Mouse (Mus musculus): ENCODE results near the gene Asgr1. TPM values are rescaled to one million over a fixed set of nuclear protein-coding genes. Genes with fewer than 3 reads are reported as not detected.
"Not testable (repeated sequence)": the region's sequence is repeated elsewhere in the genome, so short reads cannot be mapped to it uniquely, and the experiment has no call there.

The Asgr1 gene
- not detected in 2 replicates for total RNA-seq (2015; ENCODE audit: low replicate concordance)
- total RNA-seq (2017; ENCODE audit: low replicate concordance): not detected in 2 replicates

DNA sequence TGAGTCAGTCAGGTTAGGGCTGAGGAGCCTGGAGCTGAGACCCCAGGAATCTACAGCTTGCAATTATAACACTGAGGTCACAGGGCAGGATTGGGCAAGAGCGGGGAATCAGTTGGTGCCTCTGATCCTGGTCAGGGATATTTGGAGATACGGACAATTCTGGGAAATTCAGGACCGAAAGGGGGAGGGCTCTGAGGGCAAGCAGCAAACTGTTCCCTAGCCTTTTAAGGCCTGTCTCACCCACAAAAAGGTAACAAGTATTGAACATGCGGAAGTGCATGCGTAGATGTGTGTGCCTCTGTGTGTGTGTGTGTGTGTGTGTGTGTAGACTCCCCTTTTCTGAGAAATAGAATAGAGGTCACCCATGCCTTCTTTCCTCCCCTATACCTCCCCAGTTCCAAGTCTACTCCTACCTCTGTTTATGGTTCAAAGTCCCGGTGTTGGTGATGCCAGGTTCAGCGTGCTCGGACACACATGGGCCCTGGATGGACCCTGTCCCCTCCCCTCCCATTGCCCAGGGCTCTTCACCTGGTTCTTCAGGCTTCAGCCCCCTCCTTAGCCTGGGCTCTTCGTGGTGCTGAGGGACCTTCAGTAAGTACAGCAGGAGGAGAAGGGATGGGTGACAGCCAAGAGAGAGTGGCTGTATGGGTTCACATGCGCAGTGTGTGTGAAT lies at the start of gene Asgr1:
Gene Asgr1 (plus strand): TSS at position 188 of the 673 bp plus-strand sequence.
- ATAC-seq (replicated peaks; ENCODE audit: low FRiP score, poor library complexity, severe bottlenecking): no peak

DNA sequence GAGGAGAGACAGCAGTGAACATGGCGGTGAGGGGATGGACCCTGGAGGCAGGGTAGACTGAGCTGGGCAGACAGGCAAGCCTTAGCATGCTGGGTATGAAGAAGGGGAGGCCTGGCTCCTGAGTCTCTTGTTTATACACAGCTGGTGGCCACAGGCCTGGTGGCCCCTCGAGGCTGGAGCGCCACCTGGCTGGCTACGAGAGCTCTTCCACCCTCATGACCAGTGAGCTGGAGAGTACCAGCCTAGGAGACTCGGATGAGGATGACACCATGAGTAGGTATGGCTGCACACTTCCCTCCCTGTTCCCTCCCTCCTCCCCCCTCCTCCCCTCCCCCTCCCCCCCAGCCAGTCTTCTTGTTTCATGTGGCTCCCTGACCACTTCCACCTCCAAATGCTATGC lies 48.4 kb upstream of the Asgr1 start:
- peak; percentile 29 for ATAC-seq (replicated peaks; ENCODE audit: low FRiP score, poor library complexity, severe bottlenecking)

DNA sequence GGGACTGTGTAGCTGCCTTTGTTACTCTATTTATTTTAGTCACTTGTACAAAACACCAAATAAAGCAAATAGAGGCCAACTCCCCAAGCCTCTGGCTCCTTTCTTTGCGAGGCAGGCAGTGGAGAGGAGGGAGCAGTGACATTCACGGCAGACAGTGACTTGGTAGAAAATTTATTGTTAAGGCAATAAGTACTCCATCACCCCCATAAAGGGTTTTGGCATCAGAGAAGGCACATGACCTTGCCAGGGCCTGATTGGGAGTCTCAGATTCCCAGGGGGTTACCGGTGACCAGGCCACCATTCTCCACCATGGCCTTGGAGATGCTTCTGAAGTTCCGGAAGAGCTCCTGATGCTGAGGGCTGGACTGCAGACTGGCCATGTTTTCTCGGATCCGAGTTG lies 43.9 kb upstream of the Asgr1 start:
- no peak for ATAC-seq (replicated peaks; ENCODE audit: low FRiP score, poor library complexity, severe bottlenecking)

DNA sequence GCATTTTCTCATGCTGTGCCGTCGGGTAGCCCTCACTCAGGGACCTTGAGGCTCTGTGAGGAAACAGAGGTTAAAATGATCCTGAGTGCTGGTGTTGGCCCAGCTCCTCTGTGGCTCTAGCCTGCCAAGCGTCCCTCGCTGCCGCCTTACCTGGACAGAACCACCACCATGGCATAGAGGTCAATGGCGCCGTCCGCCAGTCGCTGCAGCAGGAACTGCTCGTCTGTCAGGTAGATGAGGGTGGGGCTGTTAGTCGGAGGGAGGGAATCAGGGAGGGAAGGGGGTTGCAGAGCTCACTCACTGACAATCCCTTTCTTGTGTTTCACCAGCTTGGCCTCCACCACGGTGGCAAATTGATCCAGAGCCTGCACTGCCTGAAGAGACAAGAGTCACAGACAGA lies 43.3 kb upstream of the Asgr1 start:
- no peak for ATAC-seq (replicated peaks; ENCODE audit: low FRiP score, poor library complexity, severe bottlenecking)

DNA sequence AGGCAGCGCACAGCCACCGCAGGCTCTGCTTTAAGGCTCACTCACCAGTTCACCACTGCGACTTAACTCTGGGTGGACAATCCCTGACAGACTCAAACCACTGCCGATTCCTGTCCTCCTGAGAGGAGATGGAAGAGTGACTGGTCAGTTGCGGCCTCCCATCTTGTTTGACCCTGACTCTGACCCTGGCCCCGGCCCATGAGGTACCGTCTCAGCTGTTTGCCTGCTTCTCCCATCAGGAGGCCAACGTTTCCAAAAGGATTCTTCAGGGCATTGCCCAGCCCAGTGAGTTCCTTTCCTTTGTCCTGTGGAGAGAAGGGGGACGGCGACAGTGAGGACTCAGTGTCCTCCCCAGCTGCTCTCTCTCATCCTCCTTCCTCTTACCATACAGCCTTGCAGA lies 42.9 kb upstream of the Asgr1 start:
- no peak for ATAC-seq (replicated peaks; ENCODE audit: low FRiP score, poor library complexity, severe bottlenecking)

DNA sequence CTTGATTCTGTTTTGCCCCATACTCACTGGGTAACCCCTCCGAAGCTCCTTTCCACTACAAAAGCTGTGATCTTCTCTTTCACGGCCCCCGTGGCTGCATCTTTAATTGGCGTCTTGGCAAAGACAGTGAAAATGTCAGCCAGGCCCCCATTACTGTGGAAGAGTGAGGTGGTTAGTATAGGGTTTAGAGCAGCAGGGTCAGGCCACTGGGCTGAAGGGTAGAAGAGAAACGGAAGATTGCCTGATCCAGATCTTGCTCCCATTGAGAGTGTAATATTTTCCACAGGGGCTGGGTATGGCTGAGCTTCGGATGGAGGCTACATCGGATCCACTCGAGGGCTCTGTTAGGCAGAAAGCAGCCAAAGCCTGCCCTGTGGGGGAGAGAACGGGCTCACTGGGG lies 41.0 kb upstream of the Asgr1 start:
- no peak for ATAC-seq (replicated peaks; ENCODE audit: low FRiP score, poor library complexity, severe bottlenecking)

DNA sequence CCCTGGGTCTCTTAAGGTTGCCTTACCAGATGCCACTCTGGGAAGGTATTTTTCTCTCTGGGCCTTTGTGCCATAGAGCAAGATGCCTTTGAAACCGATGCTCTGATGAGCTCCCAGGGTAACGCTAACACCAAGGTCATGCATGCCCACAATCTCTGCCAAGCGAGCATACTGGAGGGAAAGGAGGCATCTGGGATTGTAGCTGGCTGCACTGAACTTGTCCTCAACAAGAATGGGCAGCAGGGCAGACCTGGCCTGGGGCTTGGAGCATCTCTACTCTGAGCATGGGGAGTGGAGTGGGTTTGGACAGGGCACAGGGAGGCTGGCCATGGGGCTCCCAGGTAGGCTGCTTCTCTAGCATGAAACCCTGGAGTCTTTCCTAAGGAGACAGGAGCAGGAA lies 40.5 kb upstream of the Asgr1 start:
- no peak for ATAC-seq (replicated peaks; ENCODE audit: low FRiP score, poor library complexity, severe bottlenecking)

DNA sequence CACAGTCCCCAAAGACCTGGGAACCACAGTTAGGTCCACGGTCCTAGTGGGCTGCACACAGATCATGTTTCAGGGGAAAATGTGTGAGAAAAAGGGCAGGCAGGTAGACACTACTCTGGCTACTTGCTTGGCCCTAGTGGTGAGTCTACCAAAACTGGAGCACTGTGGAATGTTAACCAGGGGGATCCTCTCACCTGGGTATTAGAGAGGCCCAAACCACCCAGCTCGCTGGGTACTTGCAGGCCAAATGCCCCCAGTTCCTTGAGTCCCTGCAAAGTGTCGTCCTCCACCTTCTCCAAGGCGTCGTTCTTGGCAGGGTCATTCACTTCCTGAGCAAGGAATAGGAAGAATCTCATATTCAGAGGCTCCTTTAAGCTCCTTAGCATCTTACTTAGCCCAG lies 39.8 kb upstream of the Asgr1 start:
- no peak for ATAC-seq (replicated peaks; ENCODE audit: low FRiP score, poor library complexity, severe bottlenecking)

DNA sequence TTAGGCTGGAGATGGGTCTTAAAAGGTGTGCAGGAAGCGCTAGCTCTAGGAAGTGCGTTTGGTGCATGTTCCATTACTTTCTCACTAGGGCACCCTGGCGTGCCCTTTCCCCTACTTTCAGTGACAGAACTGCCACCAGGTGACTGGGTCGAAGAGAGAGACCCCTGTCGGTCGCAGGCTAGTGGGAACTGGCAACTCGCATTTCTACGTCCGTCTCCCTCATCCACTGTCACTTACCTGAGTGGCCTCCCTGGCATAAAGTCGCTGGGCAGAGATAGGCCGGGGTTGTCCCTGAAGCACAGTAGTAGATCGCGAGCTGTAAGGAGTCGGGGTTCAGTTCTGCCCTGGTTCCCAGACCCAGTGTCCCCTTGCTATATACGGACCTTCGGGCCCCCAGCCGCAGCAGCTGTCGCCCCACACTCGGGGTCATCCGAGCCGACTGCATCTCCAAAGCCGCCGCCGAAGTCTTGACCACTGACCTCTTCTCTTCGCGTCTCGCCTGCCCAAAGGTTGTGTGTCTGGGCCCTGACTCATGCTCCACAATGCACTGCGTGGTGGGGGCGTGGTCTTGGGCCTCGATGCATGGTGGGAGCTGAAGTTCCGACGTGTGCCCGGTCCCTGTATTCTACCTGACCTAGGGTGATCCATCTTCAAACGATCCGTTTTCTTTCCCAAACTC lies 38.9 kb upstream of the Asgr1 start, which contains the start of gene Acadvl:
Gene Acadvl (minus strand): TSS at position 532 of the 679 bp plus-strand sequence.
- ATAC-seq (replicated peaks; ENCODE audit: low FRiP score, poor library complexity, severe bottlenecking): peak; percentile 95

DNA sequence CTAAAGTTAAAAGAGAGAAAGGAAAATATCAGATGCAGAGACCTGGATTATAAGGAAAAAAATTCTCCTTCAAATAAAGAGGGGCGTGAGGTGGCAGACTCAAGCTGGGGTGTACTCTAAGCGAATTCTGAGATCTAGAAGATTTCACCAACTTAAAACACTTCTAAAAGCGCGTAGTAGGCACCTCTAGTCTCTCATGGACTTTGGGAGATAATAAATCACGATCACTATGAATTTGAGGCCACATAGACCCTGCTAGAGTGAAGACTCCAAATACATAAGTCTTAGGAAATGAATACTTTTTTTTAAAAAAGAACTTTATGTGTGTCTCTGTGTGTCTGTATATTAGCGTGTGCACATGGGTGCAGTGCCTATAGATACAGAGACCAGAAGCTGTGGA lies 38.2 kb upstream of the Asgr1 start:
- no peak for ATAC-seq (replicated peaks; ENCODE audit: low FRiP score, poor library complexity, severe bottlenecking)

DNA sequence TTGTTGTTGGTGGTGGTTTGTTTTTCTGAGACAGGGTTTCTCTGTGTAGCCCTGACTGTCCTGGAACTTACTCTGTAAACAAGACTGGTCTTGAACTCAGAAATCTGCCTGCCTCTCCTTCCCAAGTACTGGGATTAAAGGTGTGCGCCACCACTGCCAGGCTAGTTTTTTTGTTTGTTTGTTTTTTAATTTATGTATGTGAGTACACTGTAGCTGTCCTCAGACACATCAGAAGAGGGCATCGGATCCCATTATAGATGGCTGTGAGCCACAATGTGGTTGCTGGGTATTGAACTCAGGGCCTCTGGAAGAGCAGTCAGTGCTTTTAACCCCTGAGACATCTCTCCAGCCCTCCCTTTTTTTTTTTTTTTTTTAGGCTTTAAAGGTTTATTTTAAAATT lies 37.7 kb upstream of the Asgr1 start:
- not testable (repeated sequence) for ATAC-seq (replicated peaks; ENCODE audit: low FRiP score, poor library complexity, severe bottlenecking)

DNA sequence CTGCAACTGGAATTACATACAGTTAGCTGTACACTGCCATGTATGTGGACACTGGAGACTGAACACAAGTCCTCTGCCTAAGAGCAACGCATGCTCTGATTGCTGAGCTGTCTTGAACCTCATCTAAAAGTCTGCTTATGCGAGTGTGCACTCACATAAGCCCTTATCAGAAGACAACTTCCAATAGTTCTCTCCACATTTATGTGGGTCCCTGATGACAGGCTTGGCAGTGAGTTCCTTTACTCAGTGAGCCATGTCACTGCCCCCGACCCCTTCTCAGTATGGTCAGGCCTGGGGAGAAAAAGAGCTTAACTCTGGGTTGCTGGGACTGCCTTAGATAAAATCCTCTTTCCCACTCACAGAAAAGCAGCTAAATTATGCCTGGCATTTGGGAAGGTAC lies 37.2 kb upstream of the Asgr1 start, which contains the start of gene Dlg4:
Gene Dlg4 (plus strand): TSS at position 274 of the 400 bp plus-strand sequence.
- no peak for ATAC-seq (replicated peaks; ENCODE audit: low FRiP score, poor library complexity, severe bottlenecking)

DNA sequence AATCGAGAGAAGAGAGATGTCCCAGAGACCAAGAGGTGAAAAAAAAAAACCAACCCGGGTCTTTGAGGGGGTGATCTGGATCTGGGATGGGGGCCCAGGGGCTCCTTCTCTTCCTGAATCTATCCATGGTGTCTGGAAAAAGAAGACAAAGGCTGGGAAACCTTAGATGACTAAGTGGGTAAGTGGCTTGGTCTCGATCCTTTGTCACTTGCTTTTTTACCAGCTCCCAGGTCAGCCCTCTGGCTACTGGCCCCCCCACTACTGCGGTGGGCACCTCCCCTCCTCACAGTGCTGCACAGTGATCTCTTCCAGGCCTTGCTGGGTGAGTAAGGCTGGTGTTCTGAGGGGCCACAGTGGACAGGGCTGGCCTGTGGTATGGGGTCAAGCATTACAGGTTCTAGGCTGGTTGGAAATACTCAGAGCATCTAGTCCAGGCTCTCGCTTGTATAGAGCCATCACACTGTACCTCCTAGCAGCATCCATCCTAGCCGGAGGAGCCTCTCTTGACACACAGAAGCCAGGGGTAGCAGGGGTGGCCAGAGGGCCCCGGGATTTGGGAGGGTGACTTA lies 36.6 kb upstream of the Asgr1 start:
- no peak for ATAC-seq (replicated peaks; ENCODE audit: low FRiP score, poor library complexity, severe bottlenecking)

DNA sequence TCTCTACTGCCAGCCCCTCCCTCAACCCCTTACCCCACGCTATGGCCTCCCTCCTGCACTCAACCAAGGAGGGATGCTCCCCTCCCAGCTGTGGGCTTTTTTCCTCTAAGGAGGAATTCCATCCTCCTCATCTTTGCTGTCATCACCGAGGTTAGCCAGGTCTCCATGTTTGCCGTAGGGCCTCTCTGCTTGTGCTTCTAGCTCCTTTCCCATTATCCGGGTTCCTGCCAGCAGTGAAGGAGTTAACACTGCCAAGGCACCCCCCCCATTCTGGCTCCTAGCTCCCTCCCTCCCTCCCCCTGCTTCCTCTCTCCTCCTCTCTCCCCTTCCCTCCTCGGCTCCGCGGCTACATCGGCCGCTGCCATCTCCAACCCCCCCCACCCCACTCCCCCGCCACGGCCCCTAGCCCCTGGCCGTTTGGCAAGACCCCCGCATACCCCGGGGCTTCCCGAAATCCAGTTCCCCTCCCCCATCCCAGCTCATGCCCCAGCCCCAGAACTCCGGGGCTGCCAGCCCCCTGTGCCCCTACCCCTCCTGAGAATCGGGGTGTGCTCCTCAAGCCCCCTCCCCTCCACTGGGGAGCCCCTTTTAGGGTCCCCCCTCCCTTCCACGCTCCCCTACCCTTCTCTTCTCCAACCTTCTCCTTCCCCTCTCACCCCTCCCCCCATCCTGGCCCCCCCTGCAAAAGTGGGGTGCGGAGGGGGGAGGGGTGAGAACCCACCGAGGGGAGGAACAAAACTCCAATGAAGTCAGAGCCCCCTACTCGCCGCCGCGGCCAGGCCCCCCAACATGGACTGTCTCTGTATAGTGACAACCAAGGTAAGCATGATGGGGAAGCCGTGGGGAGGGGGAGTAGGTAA lies 35.5 kb upstream of the Asgr1 start:
- ATAC-seq (replicated peaks; ENCODE audit: low FRiP score, poor library complexity, severe bottlenecking): no peak

DNA sequence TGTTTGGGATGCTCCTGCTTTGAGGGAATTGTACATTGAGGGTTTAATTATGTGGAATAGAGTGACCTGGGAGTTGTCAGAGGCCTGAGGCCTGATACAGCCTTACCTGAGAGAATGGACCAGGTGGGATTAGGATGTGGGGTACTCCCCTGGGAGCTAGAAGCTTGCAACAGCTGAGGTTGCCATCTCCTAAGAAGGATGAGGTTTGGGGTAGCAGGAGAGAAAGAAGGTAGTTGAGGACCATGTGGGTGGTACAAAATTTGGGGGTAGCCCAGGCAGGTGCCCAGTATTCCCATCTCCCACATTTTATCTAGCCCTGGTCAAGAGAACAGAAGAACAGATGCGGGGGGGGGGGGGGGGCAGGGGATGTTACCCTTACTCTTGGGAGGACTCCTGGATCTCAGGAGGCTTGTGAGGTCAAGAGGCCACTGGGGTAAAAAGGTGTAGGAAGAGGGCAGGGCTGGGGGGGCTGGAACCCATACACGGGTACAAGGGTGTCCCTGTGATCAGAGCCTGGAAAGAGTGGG lies 34.3 kb upstream of the Asgr1 start:
- ATAC-seq (replicated peaks; ENCODE audit: low FRiP score, poor library complexity, severe bottlenecking): no peak

DNA sequence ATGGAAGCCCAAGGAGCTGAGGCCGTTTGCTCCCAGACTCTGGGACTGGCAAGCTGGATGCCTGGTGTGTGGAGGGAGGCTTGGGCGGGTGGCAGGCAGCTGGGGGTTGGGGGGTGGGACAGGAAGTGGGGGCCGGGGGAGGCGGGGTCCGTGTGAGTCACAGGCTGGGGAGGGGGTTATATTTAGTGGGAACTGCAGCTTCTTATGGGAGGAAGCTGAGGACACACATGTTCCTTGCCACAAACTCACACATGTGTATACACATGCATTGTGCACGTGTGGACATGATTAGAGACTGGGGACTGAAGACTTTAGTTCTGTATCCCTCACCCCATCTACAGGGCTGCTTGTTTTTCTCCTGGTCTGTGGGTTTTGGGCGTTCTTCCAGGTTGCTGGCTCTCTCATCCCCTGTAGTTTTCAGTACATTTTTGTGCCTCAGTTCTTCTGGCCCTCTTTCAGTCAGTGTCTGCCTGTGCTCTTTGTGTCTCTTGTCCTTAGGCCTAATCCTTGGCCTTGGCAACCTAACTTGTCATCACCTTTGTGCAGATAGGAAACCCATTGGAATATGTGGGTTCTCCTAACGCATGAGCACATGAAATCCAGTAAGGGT lies 33.8 kb upstream of the Asgr1 start:
- no peak for ATAC-seq (replicated peaks; ENCODE audit: low FRiP score, poor library complexity, severe bottlenecking)

DNA sequence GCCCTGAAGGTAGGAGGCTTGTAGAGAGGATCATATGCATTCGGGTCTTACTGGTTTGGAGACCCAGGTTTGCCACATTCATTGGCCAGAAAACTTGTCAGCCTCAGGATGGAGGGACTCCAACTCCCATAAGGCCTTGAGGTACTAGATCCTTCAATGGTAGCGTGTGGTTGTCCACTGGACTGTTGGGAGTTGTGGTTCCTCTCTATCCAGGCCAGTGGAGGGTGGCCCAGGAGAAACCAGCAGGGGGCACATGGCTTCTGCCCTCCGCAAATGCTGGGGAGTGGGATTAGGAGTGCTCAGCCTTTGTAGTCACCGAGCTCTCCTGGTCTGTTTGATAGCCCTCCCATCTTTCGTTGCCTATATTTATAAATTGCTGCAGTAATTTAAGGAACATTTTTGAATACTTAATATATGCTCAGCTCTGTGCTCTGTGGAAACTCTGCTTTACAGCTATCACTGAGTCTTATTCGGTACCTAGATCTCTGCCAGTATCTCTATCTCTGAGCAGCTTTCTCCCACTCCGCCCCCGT lies 33.1 kb upstream of the Asgr1 start:
- ATAC-seq (replicated peaks; ENCODE audit: low FRiP score, poor library complexity, severe bottlenecking): peak; percentile 74

DNA sequence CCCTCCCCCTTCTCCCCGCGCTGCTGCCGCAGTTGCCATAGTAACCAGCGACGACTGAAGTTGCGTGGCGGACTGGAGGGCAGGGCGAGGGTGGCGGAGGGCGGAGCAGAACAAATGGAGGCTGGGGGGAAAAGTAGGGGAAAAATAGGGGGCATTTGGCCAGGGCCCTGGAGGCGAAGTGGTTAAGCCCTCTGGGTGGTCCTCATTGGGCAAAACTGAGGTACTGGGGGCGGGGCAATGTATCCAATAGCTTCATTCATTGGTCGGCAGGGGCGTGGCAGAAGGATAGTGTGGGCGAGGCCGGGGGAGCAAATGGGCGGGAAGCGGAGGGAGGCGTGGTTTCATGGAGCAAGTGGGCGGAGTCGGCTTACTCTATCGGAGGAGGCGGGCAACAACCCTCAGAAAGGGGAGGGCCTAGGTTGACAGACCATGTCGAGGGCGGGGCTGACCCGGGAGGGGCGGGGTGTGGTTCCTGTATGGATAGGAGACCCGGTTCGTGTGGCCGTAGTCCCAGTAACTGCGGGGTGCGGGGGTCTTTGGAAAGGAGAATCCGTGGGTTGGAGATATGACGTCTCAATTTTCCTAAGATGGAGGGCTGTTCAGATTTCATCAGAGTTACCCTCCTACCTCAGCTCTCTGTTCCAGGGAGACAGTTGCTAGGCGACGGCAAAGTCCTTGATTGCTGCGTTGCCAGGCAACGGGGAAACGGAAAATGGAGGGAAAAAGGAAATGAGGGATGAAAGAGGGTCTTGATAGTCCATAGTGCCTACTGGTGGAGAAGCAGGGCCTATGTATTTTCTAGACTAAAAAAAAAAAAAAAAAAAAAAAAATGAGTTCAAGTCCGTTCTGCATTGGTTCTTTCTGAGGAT lies 32.4 kb upstream of the Asgr1 start:
- ATAC-seq (replicated peaks; ENCODE audit: low FRiP score, poor library complexity, severe bottlenecking): peak; percentile 82
